Mouse (Mus musculus): ENCODE results near the gene Uts2b.

- TF ChIP-seq POLR2A (IDR thresholded peaks at IDR 0.05; ENCODE audit: insufficient read depth, low read depth, low read length) (no peak), CTCF (IDR thresholded peaks at IDR 0.05) (no peak)
These were observed 661 bp upstream of the Uts2b start for GRCm38 (mm10) chr16:27370700-27371099.

Measured in heart, adult 2 months (tissue).